Mouse (Mus musculus): ENCODE measurements at regions not wholly inside any gene's neighbourhood (a gene's known extent, or its start where the extent isn't known, plus 50 kb on each side); places are given as distances from the start of the nearest gene placed in this dataset.

GRCm38 (mm10) chr4:105390378-105390777, 233.2 kb downstream of the Plpp3 start:
- no peak for DNase-seq (ENCODE audit: low spot score in 2 of 2)

- no peak for DNase-seq (ENCODE audit: low spot score in 2 of 2)
Measured at GRCm38 (mm10) chr4:105394366-105394765, 237.2 kb downstream of the Plpp3 start.

- no peak for DNase-seq (ENCODE audit: low spot score in 2 of 2)
Measured at GRCm38 (mm10) chr4:105397451-105397850, 240.3 kb downstream of the Plpp3 start.

GRCm38 (mm10) chr4:105402021-105402420, 244.9 kb downstream of the Plpp3 start:
- DNase-seq (ENCODE audit: low spot score in 2 of 2), result no peak

GRCm38 (mm10) chr4:105403169-105403568, 246.0 kb downstream of the Plpp3 start:
- DNase-seq (ENCODE audit: low spot score in 2 of 2), result no peak

GRCm38 (mm10) chr4:105403686-105404085, 246.5 kb downstream of the Plpp3 start:
- DNase-seq (ENCODE audit: low spot score in 2 of 2), result no peak

- no peak for DNase-seq (ENCODE audit: low spot score in 2 of 2)
Measured at GRCm38 (mm10) chr4:105405728-105406127, 248.6 kb downstream of the Plpp3 start.

GRCm38 (mm10) chr4:105406786-105407464, 249.8 kb downstream of the Plpp3 start:
- no peak for DNase-seq (ENCODE audit: low spot score in 2 of 2)

- no peak for DNase-seq (ENCODE audit: low spot score in 2 of 2)
Measured at GRCm38 (mm10) chr4:105408896-105409295, 251.7 kb downstream of the Plpp3 start.

- DNase-seq (ENCODE audit: low spot score in 2 of 2), result no peak
Measured at GRCm38 (mm10) chr4:105417166-105417565, 260.0 kb downstream of the Plpp3 start.

- DNase-seq (ENCODE audit: low spot score in 2 of 2), result no peak
Measured at GRCm38 (mm10) chr4:105422466-105422865, 265.3 kb downstream of the Plpp3 start.

GRCm38 (mm10) chr4:105423727-105424201, 266.6 kb downstream of the Plpp3 start:
- no peak for DNase-seq (ENCODE audit: low spot score in 2 of 2)

- DNase-seq (ENCODE audit: low spot score in 2 of 2), result no peak
Measured at GRCm38 (mm10) chr4:105425086-105425485, 267.9 kb downstream of the Plpp3 start.

- DNase-seq (ENCODE audit: low spot score in 2 of 2), result no peak
Measured at GRCm38 (mm10) chr4:105427581-105427980, 270.4 kb downstream of the Plpp3 start.

- DNase-seq (ENCODE audit: low spot score in 2 of 2), result no peak
Measured at GRCm38 (mm10) chr4:105429381-105430100, 272.4 kb downstream of the Plpp3 start.

GRCm38 (mm10) chr4:105432461-105432860, 275.3 kb downstream of the Plpp3 start:
- no peak for DNase-seq (ENCODE audit: low spot score in 2 of 2)

GRCm38 (mm10) chr4:105437141-105437540, 280.0 kb downstream of the Plpp3 start:
- no peak for DNase-seq (ENCODE audit: low spot score in 2 of 2)

GRCm38 (mm10) chr4:105449046-105449860, 292.1 kb downstream of the Plpp3 start:
- DNase-seq (ENCODE audit: low spot score in 2 of 2), result peak in 1 of 2 experiments; percentile 6

- DNase-seq (ENCODE audit: low spot score in 2 of 2), result no peak
Measured at GRCm38 (mm10) chr4:105450881-105451280, 293.7 kb downstream of the Plpp3 start.

- no peak for DNase-seq (ENCODE audit: low spot score in 2 of 2)
Measured at GRCm38 (mm10) chr4:105451871-105452270, 294.7 kb downstream of the Plpp3 start.

- no peak for DNase-seq (ENCODE audit: low spot score in 2 of 2)
Measured at GRCm38 (mm10) chr4:105456955-105457621, 299.9 kb downstream of the Plpp3 start.
